ENCODE assay signal across 8 mouse cellular contexts in genomic region chr5:118154839-118155564, GRCm38 (mm10). TPM values are rescaled to one million over a fixed set of nuclear protein-coding genes. Genes with fewer than 3 reads are reported as not detected.
DNase-seq lines count a peak whose midpoint lies in the region; ATAC-seq and TF ChIP-seq lines count a peak whose summit lies in the region.

TSS of gene Fbxw8 (minus strand) at chr5:118155464.

- H3K4me3 ChIP-seq in bone marrow, adult 2 months (replicated peaks; ENCODE audit: control insufficient read depth, low read depth, low read length): peak within 1 kb of the TSS; percentile 72
- H3K4me3 ChIP-seq in embryonic facial prominence, embryonic 15.5 days (replicated peaks): peak within 1 kb of the TSS; percentile 98
- H3K4me3 ChIP-seq in limb, embryonic 14.5 days (replicated peaks; ENCODE audit: low read length): peak within 1 kb of the TSS; percentile 91
- peak within 1 kb of the TSS; percentile 95 for H3K4me3 ChIP-seq in midbrain, postnatal 0 days (ENCODE audit: low read depth, low read length)

- peaks cover 13% of the 10 kb centered on the region; the same call in 1 of the 2 replicates for H3K36me3 ChIP-seq in embryonic facial prominence, embryonic 15.5 days
- peaks cover 13% of the 10 kb centered on the region for H3K36me3 ChIP-seq in limb, embryonic 14.5 days (ENCODE audit: control insufficient read depth, insufficient read depth, low read length)
- peaks cover 3% of the 10 kb centered on the region; the same call in 1 of the 2 replicates for H3K36me3 ChIP-seq in midbrain, postnatal 0 days (ENCODE audit: insufficient read depth, low read length)

- TF ChIP-seq CTCF in bone marrow, adult 2 months (IDR thresholded peaks at IDR 0.05; ENCODE audit: control insufficient read depth, insufficient read depth, low read length): no peak
- TF ChIP-seq CTCF in midbrain, postnatal 0 days (IDR thresholded peaks at IDR 0.05): no peak

- H3K9ac ChIP-seq in embryonic facial prominence, embryonic 15.5 days: peak within 1 kb of the TSS; percentile 90
- peak within 1 kb of the TSS; percentile 90 for H3K9ac ChIP-seq in limb, embryonic 14.5 days (ENCODE audit: low read depth, low read length, severe bottlenecking)
- H3K9ac ChIP-seq in midbrain, postnatal 0 days (replicated peaks; ENCODE audit: low read length, poor library complexity, severe bottlenecking): peak within 1 kb of the TSS; percentile 93

- peak; percentile 75; the same call in 1 of the 2 replicates for TF ChIP-seq POLR2A in bone marrow, adult 2 months (IDR thresholded peaks at IDR 0.05; ENCODE audit: borderline replicate concordance, control insufficient read depth, low read depth, low read length)
- TF ChIP-seq POLR2A in limb, embryonic 14.5 days (IDR thresholded peaks at IDR 0.05; ENCODE audit: borderline replicate concordance, extremely low read depth, insufficient read depth, insufficient read length): peak; percentile 56; the same call in 1 of the 2 replicates

- H3K27me3 ChIP-seq in embryonic facial prominence, embryonic 15.5 days: peaks cover 3% of the 10 kb centered on the region; the same call in 1 of the 2 replicates
- no peaks in the 10 kb centered on the region for H3K27me3 ChIP-seq in limb, embryonic 14.5 days (ENCODE audit: control insufficient read depth, insufficient read depth, low read length)
- no peaks in the 10 kb centered on the region for H3K27me3 ChIP-seq in midbrain, postnatal 0 days (ENCODE audit: insufficient read depth, low read length)

- no peaks in the 10 kb centered on the region for H3K9me3 ChIP-seq in embryonic facial prominence, embryonic 15.5 days (replicated peaks)
- no peaks in the 10 kb centered on the region for H3K9me3 ChIP-seq in limb, embryonic 14.5 days (ENCODE audit: control insufficient read depth, low read length)
- no peaks in the 10 kb centered on the region for H3K9me3 ChIP-seq in midbrain, postnatal 0 days (ENCODE audit: low read length)

- peak; percentile 85 for ATAC-seq in embryonic facial prominence, embryonic 15.5 days (ENCODE audit: insufficient number of reproducible peaks, low FRiP score, low TSS enrichment, low read depth)
- peak; percentile 93 for ATAC-seq in limb, embryonic 14.5 days (ENCODE audit: low FRiP score, low read depth)
- peak; percentile 92 for ATAC-seq in midbrain, postnatal 0 days (ENCODE audit: low FRiP score)

- H3K4me2 ChIP-seq in embryonic facial prominence, embryonic 15.5 days (replicated peaks): peak within 1 kb of the TSS; percentile 59
- H3K4me2 ChIP-seq in limb, embryonic 14.5 days (replicated peaks; ENCODE audit: low read depth, low read length, severe bottlenecking): peak within 1 kb of the TSS; percentile 64
- peak within 1 kb of the TSS; percentile 83 for H3K4me2 ChIP-seq in midbrain, postnatal 0 days (ENCODE audit: low read depth, low read length, poor library complexity, severe bottlenecking)

- H3K4me1 ChIP-seq in bone marrow, adult 2 months (ENCODE audit: control insufficient read depth, insufficient read depth, low read length): peaks cover 1% of the 10 kb centered on the region; the same call in 1 of the 2 replicates
- peaks cover 16% of the 10 kb centered on the region for H3K4me1 ChIP-seq in embryonic facial prominence, embryonic 15.5 days
- peaks cover 8% of the 10 kb centered on the region for H3K4me1 ChIP-seq in limb, embryonic 14.5 days (ENCODE audit: control insufficient read depth, insufficient read depth, low read length)
- H3K4me1 ChIP-seq in midbrain, postnatal 0 days (ENCODE audit: insufficient read depth, low read length): 0 out of 2 replicates have a peak, but pooled peaks cover 5% of the 10 kb centered on the region

- H3K27ac ChIP-seq in bone marrow, adult 2 months (ENCODE audit: control insufficient read depth, insufficient read depth, low read depth, low read length, poor library complexity): peak within 1 kb of the TSS; percentile 9; the same call in 1 of the 2 replicates
- H3K27ac ChIP-seq in embryonic facial prominence, embryonic 15.5 days (replicated peaks): peak within 1 kb of the TSS; percentile 34
- H3K27ac ChIP-seq in limb, embryonic 14.5 days (replicated peaks; ENCODE audit: low read depth, low read length): no peak within 1 kb of the TSS
- peak within 1 kb of the TSS; percentile 57 for H3K27ac ChIP-seq in midbrain, postnatal 0 days (ENCODE audit: low read depth, low read length)

- peak; percentile 90 for DNase-seq in 416B (ENCODE audit: low read depth)
- DNase-seq in heart, adult 8-10 months (ENCODE audit: low spot score): peak; percentile 75
- DNase-seq in kidney, adult 9 months: peak; percentile 90
- peak; percentile 92 for DNase-seq in limb, embryonic 14.5 days (ENCODE audit: low spot score)
- DNase-seq in midbrain, postnatal 0 days (ENCODE audit: low spot score): peak; percentile 96
- DNase-seq in spleen, postnatal 14 days (ENCODE audit: low spot score in 2 of 2): peak; percentile 55 to 80

- 2% methylated on average over 67 of the region's 67 CpGs for WGBS in bone marrow, adult 2 months
- WGBS in embryonic facial prominence, embryonic 15.5 days: under 1% methylated on average over 66 of the region's 67 CpGs
- WGBS in limb, embryonic 14.5 days: under 1% methylated on average over 56 of the region's 67 CpGs
- WGBS in midbrain, postnatal 0 days: under 1% methylated on average over 65 of the region's 67 CpGs

RNA-seq across cellular contexts. Expression of gene Fbxw8, which starts in this region (rescaled TPM):
- 3.3 and 7.5 TPM in 2 replicates for polyA plus RNA-seq in bone marrow, adult 2 months (2011; ENCODE audit: insufficient read depth, insufficient read length, low replicate concordance, missing spikeins)
- 27.7 and 28.1 TPM in 2 replicates for polyA plus RNA-seq in embryonic facial prominence, embryonic 15.5 days (2015; fragmentation: Nextera tagmentation; extraction: Ambion mirVana)
- 10 to 100 TPM; 34.9 to 37.7 (median 36.6) TPM for total RNA-seq in heart, adult 8-10 months (2022)
- polyA plus RNA-seq in limb, embryonic 14.5 days (2012; rRNA removed): 55.2 and 65.3 TPM in 2 replicates
- polyA plus RNA-seq in limb, embryonic 14.5 days (2014; fragmentation: Nextera tagmentation; extraction: Ambion mirVana): 27.9 and 30.4 TPM in 2 replicates
- total RNA-seq in midbrain, postnatal 0 days (2014; rRNA removed): 43.0 and 48.4 TPM in 2 replicates
- 13.6 and 14.4 TPM in 2 replicates for polyA plus RNA-seq in midbrain, postnatal 0 days (2015; fragmentation: Nextera tagmentation; extraction: Ambion mirVana)
